Mouse (Mus musculus) C2C12 (cell line): Measurements from ENCODE around the gene Drosha.

Experiments used
- CEBPB ChIP-seq: IDR thresholded peaks from one replicate; pipeline ENCODE4 v1.6.1; 2011; ENCODE audit warnings: low read depth, mild to moderate bottlenecking, control low read depth, moderate library complexity
- CTCF ChIP-seq: IDR thresholded peaks from one replicate; pipeline ENCODE4 v1.5.1; 2011; ENCODE audit not compliant: control insufficient read depth, insufficient read depth, insufficient read length
- FOSL1 ChIP-seq: IDR thresholded peaks from one replicate; pipeline ENCODE4 v1.8.0; 2011; ENCODE audit warnings: mild to moderate bottlenecking, low read length; ENCODE audit not compliant: poor library complexity, insufficient read depth, severe bottlenecking
- MAX ChIP-seq: IDR thresholded peaks from one replicate; pipeline ENCODE4 v1.6.1; 2011; ENCODE audit warnings: mild to moderate bottlenecking, control low read depth
- MYOD1 ChIP-seq: IDR thresholded peaks from one replicate; pipeline ENCODE4 v1.6.1; 2011; ENCODE audit warnings: low read depth; ENCODE audit not compliant: control insufficient read depth, insufficient read length
- MYOG ChIP-seq: IDR thresholded peaks from one replicate; pipeline ENCODE4 v1.6.1; 2011; ENCODE audit not compliant: control insufficient read depth, insufficient read length; ENCODE audit errors: extremely low read depth
- USF1 ChIP-seq: IDR thresholded peaks from one replicate; pipeline ENCODE4 v1.6.1; 2011; ENCODE audit warnings: low read depth, mild to moderate bottlenecking, control low read depth, moderate library complexity

DNA sequence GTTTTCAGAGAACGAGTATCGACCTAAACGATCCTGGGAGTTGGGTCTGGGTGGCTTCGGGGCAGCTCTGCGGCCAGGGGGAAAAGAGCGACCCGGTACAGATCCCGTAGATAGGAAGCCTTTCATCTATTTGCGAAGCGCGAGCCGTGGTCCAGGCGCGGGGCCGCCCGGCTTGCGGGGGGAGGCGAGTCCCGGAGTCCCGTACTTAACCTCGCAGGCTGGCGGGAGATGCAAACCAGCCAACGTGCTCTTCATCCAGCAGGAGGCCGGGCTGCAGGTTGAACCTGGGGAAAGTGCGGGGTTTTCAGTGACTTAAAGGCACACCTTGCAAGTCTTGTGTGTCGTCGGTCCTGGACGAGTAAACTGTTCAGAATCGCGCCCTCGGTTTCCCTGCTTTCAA, 350 bp downstream of the Drosha start:
- TF ChIP-seq CTCF (no peak), MAX (no peak), MYOG (no peak), MYOD1 (no peak), USF1 (no peak), FOSL1 (no peak), CEBPB (no peak)
